Mouse (Mus musculus) hindbrain, embryonic 15.5 days (tissue): ENCODE results near the gene Stk31. TPM values are rescaled to one million over a fixed set of nuclear protein-coding genes. Genes with fewer than 3 reads are reported as not detected.

Source experiments
- ATAC-seq: fragments of 200-750 bp; cut with Nextera tagmentation; 2 replicates; pipeline ENCODE4 v1.8.0; 2017; ENCODE audit warnings: low read depth, moderate number of reproducible peaks, moderate TSS enrichment; ENCODE audit not compliant: low FRiP score
- H3K27ac ChIP-seq: fragments of 300-500 bp; sonication (generic); replicated peaks from 2 replicates; pipeline ENCODE4 v1.5.1; 2015; ENCODE audit warnings: mild to moderate bottlenecking, inconsistent platforms
- H3K27me3 ChIP-seq: fragments of 300-500 bp; sonication (generic); 2 replicates; pipeline ENCODE4 v1.6.1; 2015; ENCODE audit warnings: control low read depth, inconsistent platforms
- H3K36me3 ChIP-seq: fragments of 300-500 bp; sonication (generic); 2 replicates; pipeline ENCODE4 v1.6.1; 2015; ENCODE audit warnings: control low read depth, inconsistent platforms
- H3K4me1 ChIP-seq: fragments of 300-500 bp; sonication (generic); replicated peaks from 2 replicates; pipeline ENCODE4 v1.6.1; 2015; ENCODE audit warnings: control low read depth, inconsistent platforms
- H3K4me2 ChIP-seq: fragments of 300-500 bp; sonication (generic); 2 replicates; pipeline ENCODE4 v1.6.1; 2015; ENCODE audit warnings: moderate library complexity, mild to moderate bottlenecking, inconsistent platforms
- H3K4me3 ChIP-seq: fragments of 300-500 bp; sonication (generic); 2 replicates; pipeline ENCODE4 v1.5.1; 2015; ENCODE audit warnings: mild to moderate bottlenecking, inconsistent platforms
- H3K9ac ChIP-seq: fragments of 300-500 bp; sonication (generic); 2 replicates; pipeline ENCODE4 v1.6.1; 2015; ENCODE audit warnings: inconsistent platforms
- H3K9me3 ChIP-seq: fragments of 300-500 bp; sonication (generic); 2 replicates; pipeline ENCODE4 v1.6.1; 2016; ENCODE audit warnings: control low read depth, inconsistent platforms
- WGBS: fragments of 180-500 bp; shearing (Covaris S2); methylation state at CpG from one replicate; pipeline ENCODE4 v1.1.7; 2015; 5-methylcytosine and 5-hydroxymethylcytosine counted together
- polyA plus RNA-seq: library from polyadenylated mRNA; unstranded; fragments of >200 nt; fragmentation: Nextera tagmentation; extraction: Ambion mirVana; gene quantifications from 2 replicates; pipeline ENCODE4 v1.2.1, GENCODE M21; 2015

Stk31 gene
- 0.16 TPM in 1 of 2 replicates, not detected in the other for polyA plus RNA-seq

DNA sequence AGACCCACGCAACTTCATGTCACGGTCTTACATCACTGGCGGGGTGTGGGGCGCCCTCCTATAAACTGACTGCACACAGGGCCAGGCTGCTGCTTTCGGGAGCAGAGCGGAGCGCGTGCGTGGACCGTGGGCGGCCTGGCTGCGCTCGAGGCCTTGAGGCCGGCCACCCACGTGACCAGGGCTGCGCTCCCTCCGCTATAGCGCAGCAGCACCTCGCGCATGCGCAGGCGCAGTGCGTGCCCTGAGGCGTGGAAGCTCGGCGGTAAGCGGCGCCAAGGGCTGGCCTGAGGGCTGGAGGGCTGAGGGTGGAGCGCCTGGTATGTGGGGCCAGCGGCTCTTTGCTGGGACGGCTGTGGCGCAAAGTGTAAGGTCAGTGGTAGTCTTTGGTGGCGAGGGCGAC is at the start of gene Stk31:
Gene Stk31 (plus strand): TSS at position 289 of the 400 bp plus-strand sequence.
- no peak within 1 kb of the TSS for H3K27ac ChIP-seq
- no peaks in the 10 kb centered on the region for H3K9me3 ChIP-seq
- H3K4me2 ChIP-seq: no peak within 1 kb of the TSS
- 89% methylated on average over 34 of the region's 34 CpGs for WGBS
- no peak for ATAC-seq
- no peak within 1 kb of the TSS for H3K9ac ChIP-seq
- H3K36me3 ChIP-seq: no peaks in the 10 kb centered on the region
- H3K4me3 ChIP-seq: no peak within 1 kb of the TSS
- H3K4me1 ChIP-seq: no peaks in the 10 kb centered on the region
- no peaks in the 10 kb centered on the region for H3K27me3 ChIP-seq

GRCm38 (mm10) chr6:49349826-49350225 is 45.6 kb upstream of the Stk31 start:
- no peak overlapping the region for H3K4me3 ChIP-seq
- no peak overlapping the region for H3K27ac ChIP-seq
- H3K4me1 ChIP-seq: no peaks in the 10 kb centered on the region
- no peak overlapping the region for H3K4me2 ChIP-seq
- H3K36me3 ChIP-seq: no peaks in the 10 kb centered on the region
- H3K27me3 ChIP-seq: no peaks in the 10 kb centered on the region
- 91% methylated on average over 7 of the region's 7 CpGs for WGBS
- ATAC-seq: no peak
- H3K9me3 ChIP-seq: no peaks in the 10 kb centered on the region
- no peak overlapping the region for H3K9ac ChIP-seq

GRCm38 (mm10) chr6:49354613-49355012 is 40.8 kb upstream of the Stk31 start:
- ATAC-seq: no peak
- Histone ChIP-seq H3K4me3 (no peak overlapping the region), H3K4me2 (no peak overlapping the region), H3K9ac (no peak overlapping the region), H3K27me3 (no peaks in the 10 kb centered on the region), H3K4me1 (no peaks in the 10 kb centered on the region), H3K9me3 (no peaks in the 10 kb centered on the region), H3K27ac (no peak overlapping the region), H3K36me3 (no peaks in the 10 kb centered on the region)
- 91% methylated on average over 3 of the region's 3 CpGs for WGBS

DNA sequence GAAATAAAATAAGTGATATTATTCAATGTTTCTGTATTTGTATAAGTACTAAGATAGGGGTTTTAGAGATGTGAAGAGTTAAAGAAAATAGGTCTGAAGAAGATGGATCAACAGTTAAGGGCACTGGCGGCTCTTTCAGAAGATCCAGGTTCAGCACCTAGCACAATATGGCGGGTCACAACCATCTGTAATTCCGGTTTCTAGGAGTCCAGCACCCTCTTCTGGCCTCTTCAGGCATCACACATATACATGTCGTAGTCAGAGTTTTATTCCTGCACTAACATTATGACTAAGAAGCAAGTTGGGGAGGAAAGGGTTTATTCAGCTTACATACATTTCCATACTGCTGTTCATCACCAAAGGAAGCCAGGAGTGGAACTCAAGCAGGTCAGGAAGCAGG is 40.2 kb upstream of the Stk31 start:
- no peak overlapping the region for H3K9ac ChIP-seq
- no peaks in the 10 kb centered on the region for H3K27me3 ChIP-seq
- H3K36me3 ChIP-seq: no peaks in the 10 kb centered on the region
- H3K4me3 ChIP-seq: no peak overlapping the region
- no peaks in the 10 kb centered on the region for H3K9me3 ChIP-seq
- no peaks in the 10 kb centered on the region for H3K4me1 ChIP-seq
- H3K27ac ChIP-seq: no peak overlapping the region
- ATAC-seq: no peak
- no peak overlapping the region for H3K4me2 ChIP-seq
- WGBS: 73% methylated on average over 4 of the region's 4 CpGs

DNA sequence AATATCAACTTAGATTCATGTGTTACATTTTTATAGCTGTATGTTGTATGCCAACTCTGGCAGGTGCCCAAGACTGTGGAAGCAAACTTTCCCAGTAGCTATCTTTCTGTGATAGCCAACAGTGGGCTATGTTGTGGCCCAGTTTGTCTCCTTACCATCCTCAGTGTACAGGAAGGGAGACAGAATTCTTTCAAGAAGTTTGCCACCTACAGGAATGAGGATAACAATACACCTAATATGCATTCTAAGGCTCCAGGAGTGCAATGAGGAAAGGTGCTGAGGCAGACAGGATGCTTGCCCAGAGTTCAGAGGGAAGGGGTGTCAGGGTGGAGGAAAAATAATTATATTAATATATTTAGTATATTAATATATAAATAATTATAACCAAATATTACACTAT is 35.0 kb upstream of the Stk31 start:
- Histone ChIP-seq H3K27me3 (no peaks in the 10 kb centered on the region), H3K4me3 (no peak overlapping the region), H3K27ac (no peak overlapping the region), H3K4me2 (no peak overlapping the region), H3K9me3 (no peaks in the 10 kb centered on the region), H3K9ac (no peak overlapping the region), H3K4me1 (no peaks in the 10 kb centered on the region), H3K36me3 (no peaks in the 10 kb centered on the region)
- ATAC-seq: no peak

- peak within 1 kb of the TSS; percentile 71 for H3K27ac ChIP-seq
- ATAC-seq: peak; percentile 98
- H3K4me1 ChIP-seq: peaks cover 16% of the 10 kb centered on the region
- peak within 1 kb of the TSS; percentile 67 for H3K9ac ChIP-seq
- no peaks in the 10 kb centered on the region for H3K36me3 ChIP-seq
- no peaks in the 10 kb centered on the region for H3K27me3 ChIP-seq
- H3K9me3 ChIP-seq: no peaks in the 10 kb centered on the region
- H3K4me2 ChIP-seq: peak within 1 kb of the TSS; percentile 95
- H3K4me3 ChIP-seq: peak within 1 kb of the TSS; percentile 74
- WGBS: 4% methylated on average over 49 of the region's 49 CpGs
Measured at GRCm38 (mm10) chr6:49367159-49368054, 28.0 kb upstream of the Stk31 start, which contains the start of gene Fam221a. TSS of gene Fam221a (plus strand) at chr6:49367739.

- H3K27me3 ChIP-seq: no peaks in the 10 kb centered on the region
- H3K9me3 ChIP-seq: no peaks in the 10 kb centered on the region
- WGBS: 31% methylated on average over 3 of the region's 3 CpGs
- H3K36me3 ChIP-seq: no peaks in the 10 kb centered on the region
- H3K27ac ChIP-seq: no peak overlapping the region
- H3K4me1 ChIP-seq: peaks cover 16% of the 10 kb centered on the region
- peak overlapping the region; percentile 67 for H3K9ac ChIP-seq
- H3K4me3 ChIP-seq: peak overlapping the region; percentile 74
- peak overlapping the region; percentile 95 for H3K4me2 ChIP-seq
- no peak for ATAC-seq
Measured at GRCm38 (mm10) chr6:49368212-49368611, 27.2 kb upstream of the Stk31 start.

DNA sequence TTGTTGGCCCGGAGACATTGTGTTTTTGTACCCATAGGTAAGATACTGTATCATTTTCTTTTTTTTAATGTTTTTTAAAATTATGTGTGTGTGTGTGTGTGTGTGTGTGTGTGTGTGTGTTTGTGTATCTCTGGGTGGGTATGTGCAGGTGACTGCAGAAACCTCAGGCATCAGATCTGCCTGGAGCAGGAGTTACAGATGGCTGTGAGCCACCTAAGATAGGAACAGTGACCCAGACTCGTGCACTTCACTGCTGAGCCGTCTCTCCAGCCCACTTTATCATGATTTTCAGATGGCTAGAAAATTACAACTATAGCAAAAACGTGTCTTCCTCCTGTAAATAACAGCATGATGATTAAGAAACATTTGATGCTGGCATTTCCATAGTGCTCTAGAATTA is 22.7 kb upstream of the Stk31 start:
- H3K9me3 ChIP-seq: no peaks in the 10 kb centered on the region
- H3K9ac ChIP-seq: no peak overlapping the region
- H3K27ac ChIP-seq: no peak overlapping the region
- no peak for ATAC-seq
- no peaks in the 10 kb centered on the region for H3K36me3 ChIP-seq
- no peak overlapping the region for H3K4me2 ChIP-seq
- H3K4me1 ChIP-seq: peaks cover 9% of the 10 kb centered on the region
- 84% methylated on average over 4 of the region's 4 CpGs for WGBS
- H3K27me3 ChIP-seq: no peaks in the 10 kb centered on the region
- H3K4me3 ChIP-seq: no peak overlapping the region

DNA sequence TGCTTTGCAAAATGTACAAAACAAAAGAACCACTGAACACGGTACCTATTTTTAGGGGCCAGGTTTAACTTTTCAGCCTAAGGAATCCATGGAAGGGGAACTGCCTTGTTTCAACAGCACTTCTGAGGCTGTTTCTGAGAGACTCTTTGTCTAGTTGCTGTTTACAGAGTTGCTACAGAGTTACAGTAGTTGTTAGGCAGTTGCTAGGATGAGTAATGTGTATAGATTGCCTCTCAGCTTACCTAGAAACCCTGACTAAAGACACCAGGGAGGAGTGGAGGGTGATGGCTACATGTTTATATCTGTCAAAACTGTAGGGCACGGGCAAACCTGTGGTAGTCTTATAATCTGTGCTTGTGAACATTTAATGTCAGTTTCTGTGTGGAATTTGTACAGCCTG is 21.5 kb upstream of the Stk31 start:
- Histone ChIP-seq H3K9me3 (no peaks in the 10 kb centered on the region), H3K4me3 (no peak overlapping the region), H3K27ac (no peak overlapping the region), H3K4me1 (0 out of 2 replicates have a peak, but pooled peaks cover under 1% of the 10 kb centered on the region), H3K9ac (no peak overlapping the region), H3K4me2 (no peak overlapping the region), H3K27me3 (no peaks in the 10 kb centered on the region), H3K36me3 (no peaks in the 10 kb centered on the region)
- ATAC-seq: no peak
- whole genome bisulfite sequencing: 66% methylated on average over 2 of the region's 2 CpGs

DNA sequence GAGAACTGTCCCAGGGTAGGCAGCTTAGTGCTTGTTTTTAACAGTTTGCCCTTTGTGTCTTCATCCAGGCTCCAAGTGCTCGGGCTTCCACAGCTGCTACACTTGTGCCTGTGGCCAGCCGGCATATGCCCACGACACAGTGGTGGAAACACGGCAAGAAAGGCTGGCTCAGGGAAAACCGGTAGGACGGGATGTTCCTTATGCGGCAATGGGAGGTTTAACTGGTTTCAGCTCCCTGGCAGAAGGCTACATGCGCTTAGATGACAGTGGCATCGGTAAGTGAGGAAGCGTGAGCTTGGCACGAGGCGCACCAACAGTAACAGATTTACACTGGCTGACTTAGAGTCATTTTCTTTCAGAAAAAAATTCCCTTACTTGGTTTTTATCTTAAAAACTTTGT is 17.1 kb upstream of the Stk31 start:
- Histone ChIP-seq H3K9me3 (no peaks in the 10 kb centered on the region), H3K27ac (no peak overlapping the region), H3K9ac (no peak overlapping the region), H3K27me3 (no peaks in the 10 kb centered on the region), H3K4me3 (no peak overlapping the region), H3K36me3 (no peaks in the 10 kb centered on the region), H3K4me2 (no peak overlapping the region), H3K4me1 (no peaks in the 10 kb centered on the region)
- ATAC-seq: no peak
- 73% methylated on average over 12 of the region's 12 CpGs for WGBS

DNA sequence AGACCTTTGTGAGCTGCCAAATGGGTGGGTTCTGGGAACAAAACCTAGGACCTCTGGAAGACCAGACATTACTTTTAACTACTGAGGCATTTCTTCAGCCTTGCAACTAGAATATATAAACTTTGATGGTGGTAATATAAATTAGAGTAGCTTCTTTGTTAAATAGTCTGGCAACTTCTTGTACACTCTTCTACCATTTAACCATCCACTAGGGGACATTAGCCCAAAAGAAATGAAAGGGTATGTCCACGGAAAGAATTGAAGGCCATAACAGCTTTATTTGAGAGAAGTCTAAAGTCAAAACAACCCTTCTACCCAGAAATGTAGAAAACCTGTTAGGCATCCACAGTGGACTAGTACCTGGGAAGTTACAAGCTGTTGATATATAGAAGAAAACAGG is 1.1 kb upstream of the Stk31 start:
- Histone ChIP-seq H3K4me2 (no peak overlapping the region), H3K27me3 (no peaks in the 10 kb centered on the region), H3K9ac (no peak overlapping the region), H3K9me3 (no peaks in the 10 kb centered on the region), H3K27ac (no peak overlapping the region), H3K4me3 (no peak overlapping the region), H3K4me1 (no peaks in the 10 kb centered on the region), H3K36me3 (no peaks in the 10 kb centered on the region)
- ATAC-seq: no peak
- 59% methylated on average over 1 of the region's 1 CpGs for WGBS

- Histone ChIP-seq H3K4me1 (no peaks in the 10 kb centered on the region), H3K4me3 (no peak overlapping the region), H3K36me3 (no peaks in the 10 kb centered on the region), H3K27me3 (no peaks in the 10 kb centered on the region), H3K4me2 (no peak overlapping the region), H3K27ac (no peak overlapping the region), H3K9me3 (no peaks in the 10 kb centered on the region), H3K9ac (no peak overlapping the region)
- no peak for ATAC-seq
Measured at GRCm38 (mm10) chr6:49397466-49397865, 2.1 kb downstream of the Stk31 start.

DNA sequence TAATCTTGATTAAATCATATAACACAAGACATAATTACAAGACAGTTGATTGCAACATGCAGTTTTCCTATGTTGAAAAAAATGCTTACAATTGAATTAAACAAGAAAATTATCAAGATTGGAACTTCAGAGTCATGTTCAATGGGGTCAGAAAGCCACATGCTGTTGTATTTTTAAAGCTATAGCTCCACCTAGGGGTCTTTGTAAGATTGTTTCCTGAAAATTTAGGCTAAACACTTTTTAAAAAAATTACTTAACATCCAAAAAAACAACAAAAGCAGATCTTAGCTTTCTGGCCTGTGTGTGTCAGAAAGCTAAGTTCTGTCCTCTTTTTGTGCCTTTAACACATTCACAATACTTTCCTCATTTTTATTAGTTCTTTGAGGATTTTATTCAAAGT is 3.0 kb downstream of the Stk31 start:
- no peaks in the 10 kb centered on the region for H3K27me3 ChIP-seq
- H3K4me1 ChIP-seq: no peaks in the 10 kb centered on the region
- no peaks in the 10 kb centered on the region for H3K36me3 ChIP-seq
- H3K27ac ChIP-seq: no peak overlapping the region
- no peak overlapping the region for H3K4me3 ChIP-seq
- no peaks in the 10 kb centered on the region for H3K9me3 ChIP-seq
- no peak overlapping the region for H3K9ac ChIP-seq
- ATAC-seq: no peak
- H3K4me2 ChIP-seq: no peak overlapping the region
